Mouse (Mus musculus) liver, embryonic 14.5 days (tissue): ENCODE measurements at regions not wholly inside any gene's neighbourhood (a gene's known extent, or its start where the extent isn't known, plus 50 kb on each side); places are given as distances from the start of the nearest gene placed in this dataset.

ENCODE experiments used
- CTCF ChIP-seq: IDR thresholded peaks from 2 replicates; pipeline ENCODE4 v1.5.1; 2016; ENCODE audit warnings: antibody characterized with exemption, low read depth, control low read depth
- EP300 ChIP-seq: IDR thresholded peaks from 2 replicates; pipeline ENCODE4 v1.6.1; 2016; ENCODE audit warnings: antibody characterized with exemption, low read depth

GRCm38 (mm10) chr4:131220966-131221365 lies 276.8 kb downstream of the Matn1 start:
- TF ChIP-seq EP300: no peak
- TF ChIP-seq CTCF: no peak
